In the genomic region with DNA sequence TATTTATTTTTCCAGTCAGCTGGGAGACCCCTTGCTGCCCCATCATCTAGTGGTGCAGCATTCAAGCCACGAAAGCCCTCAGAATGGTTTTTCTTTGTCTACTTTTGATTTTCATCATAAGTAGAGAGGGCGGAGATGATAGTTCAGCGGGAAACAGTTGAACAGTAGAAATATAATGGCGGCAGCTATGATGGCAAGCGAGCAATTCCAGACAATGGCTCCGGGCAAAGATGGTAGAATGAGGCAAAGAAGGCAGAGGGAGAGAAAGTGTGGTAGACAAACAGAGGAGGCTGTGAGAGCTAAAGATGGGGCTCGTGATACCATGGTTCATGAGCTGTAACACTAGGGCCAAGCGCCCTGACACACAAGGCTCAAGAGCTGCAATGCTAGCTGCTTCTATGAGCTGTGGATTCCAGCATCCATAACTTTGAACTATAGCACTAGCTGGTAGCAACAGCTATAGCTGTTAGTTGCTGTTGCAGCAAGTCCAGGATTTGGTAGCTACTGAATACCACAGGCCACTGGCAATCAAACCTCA, we compare ENCODE assay signal across 1 mouse cellular context.
TF ChIP-seq lines count a peak whose summit lies in the region.

No protein-coding gene starts in this region.

TF ChIP-seq in CH12.LX, 34 proteins besides CTCF, POLR2A, EP300 and RAD21 (continued from another document):
- TF ChIP-seq ZMIZ1 (IDR thresholded peaks at IDR 0.05; ENCODE audit: low read depth, low read length), result peak; percentile 78
- no peak for TF ChIP-seq MEF2A (IDR thresholded peaks at IDR 0.05; ENCODE audit: borderline replicate concordance, low read depth, low read length)
